Mouse (Mus musculus): Measurements from ENCODE around the gene Arhgap10.

The Arhgap10 gene

DNA sequence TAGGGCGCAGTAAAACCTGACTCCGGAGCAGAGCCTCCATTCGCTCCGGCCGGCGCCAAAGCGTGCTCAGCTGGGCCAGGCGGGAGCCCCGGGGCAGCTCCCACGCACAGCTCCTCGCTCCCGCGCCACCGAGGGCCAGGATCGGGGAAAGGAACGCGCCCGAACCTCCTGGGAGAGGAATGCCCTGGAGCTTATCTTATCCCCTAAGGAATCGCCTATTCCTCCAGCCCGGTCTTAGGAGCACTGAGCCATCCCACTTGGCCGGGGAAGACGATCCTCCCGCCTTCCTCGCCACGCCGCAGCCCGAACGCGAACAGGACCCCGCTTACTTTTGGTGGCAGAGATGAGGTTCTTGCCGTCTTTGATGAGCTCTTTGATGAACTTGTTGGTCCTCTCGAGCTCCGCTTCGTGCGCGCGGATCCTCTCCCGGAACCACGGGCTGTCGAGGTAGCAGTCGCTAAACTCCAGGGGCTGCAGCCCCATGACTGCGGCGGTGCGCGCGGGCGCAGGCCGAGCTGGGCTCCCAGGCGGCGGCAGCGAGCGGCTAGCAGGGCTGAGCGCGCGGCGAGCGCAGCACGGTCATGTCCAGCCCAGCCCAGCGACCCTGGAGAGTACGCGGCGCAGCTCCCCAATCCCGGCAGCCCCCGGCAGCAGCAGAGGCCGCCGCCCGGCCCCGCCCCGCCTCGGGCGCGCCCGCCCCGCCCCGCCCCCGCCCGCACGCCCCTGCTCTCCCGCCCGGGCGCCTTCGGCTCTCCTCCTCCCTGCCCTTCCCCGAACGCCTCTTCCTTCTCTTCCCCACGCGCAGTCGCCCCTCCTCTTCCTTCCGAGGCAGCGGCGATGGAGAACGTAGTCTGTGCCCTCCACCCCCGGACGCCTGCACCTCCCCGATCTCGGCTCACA is at the start of gene Arhgap10:
Gene Arhgap10 (minus strand): TSS at position 653 of the 900 bp plus-strand sequence.
- DNase-seq (ENCODE audit: low spot score in 2 of 2) = peak in 1 of 2 experiments; percentile 47

DNA sequence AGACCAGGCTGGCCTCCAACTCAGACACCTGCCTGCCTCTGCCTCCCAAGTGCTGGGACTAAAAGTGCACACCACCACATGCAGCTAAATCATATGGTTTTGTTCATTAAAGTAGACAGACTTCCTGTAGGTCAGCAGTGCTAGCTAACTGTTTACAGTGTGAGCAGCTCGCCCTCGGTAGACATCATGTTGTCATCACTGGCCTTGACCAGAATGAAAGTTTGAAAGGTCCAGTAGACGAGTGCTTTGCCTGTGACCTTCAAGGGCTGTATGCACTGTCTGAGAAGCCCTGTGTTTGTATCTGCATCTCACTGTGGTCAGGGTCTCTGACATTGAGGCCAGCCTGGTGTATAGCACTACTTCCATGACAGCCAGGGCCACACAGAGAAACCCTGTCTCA is 43.7 kb upstream of the Arhgap10 start:
- DNase-seq (ENCODE audit: low spot score in 2 of 2) = no peak

DNA sequence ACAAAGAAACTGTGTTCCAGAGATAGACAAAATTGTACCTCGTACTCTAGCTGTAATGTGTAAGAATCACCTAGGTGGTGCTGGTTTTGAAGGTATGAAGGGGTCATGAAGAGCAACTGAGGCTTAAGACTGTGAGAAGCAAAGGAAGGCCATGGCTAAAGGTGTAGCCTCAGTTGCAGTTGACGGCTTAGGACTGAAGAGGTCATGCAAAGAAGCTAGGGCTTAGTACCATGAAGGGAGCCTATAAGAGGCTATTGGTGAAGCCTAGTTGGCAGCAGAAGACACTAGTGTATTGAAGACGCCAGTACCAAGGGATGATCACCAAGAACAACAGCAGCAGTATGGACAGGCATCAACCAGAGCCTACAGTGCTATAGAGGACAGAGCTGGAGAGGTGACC is 34.7 kb upstream of the Arhgap10 start:
- DNase-seq (ENCODE audit: low spot score in 2 of 2) = no peak

DNA sequence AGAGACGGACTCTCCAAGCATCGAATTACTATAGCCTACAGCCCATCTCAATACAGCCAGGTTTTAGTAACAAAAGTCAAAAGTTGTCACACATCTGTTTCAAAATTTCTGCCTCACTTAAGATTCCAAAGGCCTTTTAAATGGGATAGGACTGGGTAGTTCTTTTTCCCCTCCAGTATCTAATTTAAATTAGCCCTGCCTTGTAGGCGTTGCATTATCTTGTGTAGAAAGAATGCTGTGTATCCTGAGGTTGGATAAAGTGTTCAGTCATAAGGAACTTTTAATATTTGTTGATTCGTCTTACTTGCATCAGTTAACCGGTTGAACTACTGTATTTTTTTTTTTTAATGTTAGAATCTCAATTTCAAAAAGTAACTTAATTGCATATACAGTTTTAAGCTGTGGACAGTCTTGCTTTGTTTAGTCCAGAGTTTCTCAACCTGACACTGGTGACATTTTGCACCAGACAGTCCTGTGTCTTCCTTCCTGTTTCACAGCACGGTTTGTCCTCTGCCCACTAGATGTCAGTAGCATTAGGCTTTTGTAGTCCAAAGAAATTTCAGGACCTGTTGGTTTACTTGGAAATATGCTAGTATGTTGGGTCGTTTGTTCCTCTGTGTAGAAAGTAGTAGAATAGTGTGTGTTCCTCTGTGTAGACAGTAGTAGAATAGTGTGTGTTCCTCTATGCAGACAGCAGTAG is 32.3 kb upstream of the Arhgap10 start:
- DNase-seq (ENCODE audit: low spot score in 2 of 2) = peak in 1 of 2 experiments; percentile 23

DNA sequence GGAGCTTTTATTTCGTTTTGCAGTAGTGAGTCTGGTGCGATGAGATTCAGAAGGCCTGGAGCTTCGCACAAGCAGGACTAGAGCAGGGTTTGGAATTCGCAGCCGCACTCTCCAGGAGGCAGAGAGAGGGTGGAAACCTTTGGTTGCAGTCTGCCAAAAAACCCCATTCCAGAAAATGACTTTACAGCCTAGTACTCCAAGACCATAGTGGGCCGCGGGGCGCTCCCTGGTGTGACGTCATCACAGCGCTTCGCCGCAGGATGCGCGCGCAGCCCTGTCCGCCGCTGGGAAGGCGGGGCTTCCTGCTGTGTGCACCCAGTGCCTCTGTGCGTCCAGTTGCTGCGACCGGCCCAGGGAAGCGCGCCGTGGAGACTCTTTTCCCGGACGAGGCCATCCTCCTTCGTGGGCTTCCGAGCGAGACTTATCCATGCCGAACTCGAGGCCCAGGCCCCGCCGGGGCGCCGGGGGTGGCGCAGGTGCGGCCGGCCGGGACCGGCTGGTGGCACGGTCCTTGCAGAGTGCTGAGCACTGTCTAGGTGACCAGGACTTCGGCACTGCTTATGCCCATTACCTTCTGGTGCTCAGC is 31.5 kb upstream of the Arhgap10 start, which contains the start of gene Prmt9:
Gene Prmt9 (plus strand): TSS at position 277 of the 586 bp plus-strand sequence.
- peak; percentile 81 to 93 for DNase-seq (ENCODE audit: low spot score in 2 of 2)

DNA sequence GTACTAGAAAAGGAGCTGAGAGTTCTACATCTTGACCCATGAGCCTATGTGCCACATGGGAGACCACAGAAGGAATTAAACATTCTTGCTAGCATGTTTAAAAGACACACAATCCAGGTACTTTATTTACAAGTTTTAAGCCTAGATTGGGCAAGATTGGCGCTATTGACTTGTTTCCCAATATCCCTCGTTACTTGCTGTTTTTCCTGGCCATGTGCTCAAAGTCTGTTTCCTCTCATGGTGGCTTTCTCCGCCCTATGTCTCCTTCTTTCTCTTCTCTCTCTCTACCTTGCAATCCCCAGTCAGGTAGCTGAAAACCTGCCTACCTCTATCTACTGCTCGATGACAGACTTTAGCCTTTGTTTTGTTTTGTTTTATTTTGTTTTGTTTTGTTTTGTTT is 27.9 kb upstream of the Arhgap10 start:
- DNase-seq (ENCODE audit: low spot score in 2 of 2) = no peak

DNA sequence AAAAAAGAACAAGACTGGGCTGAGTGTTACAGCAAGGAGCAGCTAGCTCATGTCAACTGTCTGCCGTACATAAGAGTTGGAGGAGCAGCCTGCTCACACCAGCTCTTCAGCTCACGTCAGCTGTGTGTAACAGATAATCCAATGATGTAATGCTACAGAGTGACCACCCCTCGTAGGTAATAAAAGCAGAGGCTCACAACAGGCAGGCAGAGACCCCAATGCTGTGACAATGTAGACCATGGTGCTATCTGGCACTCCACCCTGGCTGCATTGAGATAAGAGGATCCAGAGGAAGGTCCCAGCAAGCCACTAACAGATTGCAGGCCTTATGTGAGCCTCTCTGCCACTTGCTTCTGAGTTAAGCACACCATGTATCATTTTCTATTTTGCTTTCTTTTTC is 26.7 kb upstream of the Arhgap10 start:
- DNase-seq (ENCODE audit: low spot score in 2 of 2) = no peak

DNA sequence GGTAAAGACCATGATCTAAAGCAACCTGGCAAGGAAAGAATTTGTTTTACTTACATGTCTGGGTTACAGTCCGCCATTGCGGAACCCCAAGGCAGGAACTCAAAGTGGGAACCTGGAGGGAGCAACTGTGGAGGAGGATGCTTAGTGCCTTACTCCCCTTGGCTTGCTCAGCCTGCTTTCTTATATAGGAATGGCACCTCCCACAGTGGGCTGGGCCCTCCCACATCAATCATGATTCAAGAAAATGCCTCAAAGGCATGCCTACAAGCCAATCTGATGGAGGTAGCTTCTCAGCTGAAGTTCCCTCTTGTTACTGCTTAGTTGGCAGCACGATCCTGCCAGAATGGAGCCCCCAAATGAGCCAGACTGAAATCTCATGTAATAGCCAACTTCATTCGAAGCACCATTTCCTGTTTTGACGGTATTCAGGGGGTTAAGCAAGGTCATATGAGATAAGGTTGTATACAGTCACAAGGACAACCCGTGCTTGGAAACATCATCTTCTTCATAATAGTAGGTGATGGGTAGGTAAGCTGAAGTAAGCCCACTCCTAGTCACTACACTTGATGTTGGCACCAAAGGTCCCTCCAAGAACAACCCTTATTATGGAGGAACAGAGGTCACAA is 25.5 kb upstream of the Arhgap10 start:
- no peak for DNase-seq (ENCODE audit: low spot score in 2 of 2)

DNA sequence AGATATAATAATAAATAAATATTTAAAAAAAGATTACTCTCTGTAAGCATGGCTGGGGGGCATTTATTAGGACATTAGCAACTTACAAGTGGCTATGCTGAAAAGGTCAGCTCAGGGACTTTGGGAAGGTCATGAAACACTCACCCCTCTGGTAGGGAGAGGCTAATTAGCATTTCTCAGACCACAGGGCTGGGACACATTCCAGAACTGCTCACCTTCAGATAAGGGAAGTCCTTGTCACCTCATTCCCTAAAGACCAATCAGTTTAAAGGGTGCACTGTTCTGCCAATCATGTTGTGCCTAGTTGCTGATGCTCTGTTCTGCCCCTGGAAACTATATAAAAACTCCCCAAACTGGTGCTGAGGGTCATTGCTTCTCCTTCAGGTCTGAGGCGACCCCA is 20.5 kb upstream of the Arhgap10 start:
- DNase-seq (ENCODE audit: low spot score in 2 of 2) = no peak

DNA sequence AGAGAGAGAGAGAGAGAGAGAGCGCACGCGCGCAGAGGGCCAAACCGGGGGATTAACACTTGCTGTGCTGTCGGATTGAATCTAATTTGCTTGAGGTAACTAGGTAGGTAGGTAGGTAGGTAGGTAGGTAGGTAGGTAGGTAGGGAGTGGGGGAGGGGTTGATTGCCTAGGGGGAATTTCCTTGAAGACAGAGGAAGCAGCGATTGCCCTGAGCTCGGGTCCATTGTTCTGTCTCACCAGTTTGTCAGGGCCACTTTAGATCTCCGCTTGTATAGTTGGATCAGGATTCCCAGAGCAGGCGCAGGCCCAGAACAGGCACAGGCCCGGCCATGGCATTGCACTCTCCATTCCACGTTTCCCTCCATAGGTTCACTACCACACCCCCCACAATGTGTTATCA is 19.1 kb upstream of the Arhgap10 start:
- DNase-seq (ENCODE audit: low spot score in 2 of 2) = no peak

DNA sequence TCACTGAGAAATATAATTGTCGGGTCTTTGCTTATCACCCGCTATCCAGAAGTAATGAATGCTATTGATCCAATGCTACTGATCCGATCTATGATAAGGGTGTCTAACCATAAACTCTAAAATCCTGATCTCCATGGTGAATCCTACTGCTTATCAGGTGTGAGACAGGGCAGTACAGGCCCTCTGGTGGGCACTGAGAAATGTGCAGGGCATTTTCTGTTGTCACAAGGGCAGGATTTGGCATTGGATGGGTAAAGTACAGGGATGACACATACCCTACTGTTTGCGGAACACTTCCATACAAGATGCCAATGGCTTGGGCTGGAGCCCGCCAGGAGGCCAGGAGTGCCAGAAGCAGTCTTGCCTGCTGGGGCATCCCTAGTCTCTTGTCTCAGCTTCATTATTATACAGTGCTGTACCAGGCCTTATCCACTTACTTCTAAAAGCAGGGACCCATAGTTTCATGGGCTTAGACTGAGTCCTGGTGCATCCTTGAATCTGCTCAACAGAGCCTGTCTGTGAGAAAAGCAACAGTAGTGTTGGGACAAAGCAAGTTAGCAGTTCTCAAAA is 17.4 kb upstream of the Arhgap10 start:
- DNase-seq (ENCODE audit: low spot score in 2 of 2) = peak in 1 of 2 experiments; percentile 57

DNA sequence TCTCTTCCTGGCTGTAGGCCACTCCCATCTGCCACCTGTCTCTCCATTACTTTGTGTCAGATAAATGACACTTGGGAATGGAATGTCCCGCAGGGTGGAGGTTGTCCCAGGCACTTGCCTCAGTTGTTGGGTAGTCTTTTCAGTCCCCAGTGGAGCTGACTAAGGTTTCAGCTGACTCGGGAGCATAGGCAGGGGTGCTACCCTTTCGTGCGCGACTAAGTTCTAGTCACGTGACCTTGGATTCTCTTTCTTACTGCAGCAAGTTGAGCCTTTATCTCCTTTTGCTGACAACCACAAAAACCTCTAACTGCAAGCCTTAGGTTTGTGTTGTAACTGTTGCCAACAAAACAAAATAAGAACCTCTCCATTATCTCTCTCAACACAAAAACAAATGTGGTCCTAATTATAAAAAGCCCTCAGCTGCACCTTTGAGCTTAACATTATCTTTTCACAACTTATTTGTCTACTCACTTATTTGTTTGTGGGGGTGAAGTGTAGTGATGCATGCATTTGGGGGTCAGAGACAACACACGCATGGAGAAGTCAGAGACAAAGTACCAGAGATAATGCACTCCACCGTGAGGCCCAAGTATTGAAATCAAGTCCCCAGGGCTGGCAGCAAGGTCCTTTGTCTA is 16.7 kb upstream of the Arhgap10 start:
- DNase-seq (ENCODE audit: low spot score in 2 of 2) = no peak

DNA sequence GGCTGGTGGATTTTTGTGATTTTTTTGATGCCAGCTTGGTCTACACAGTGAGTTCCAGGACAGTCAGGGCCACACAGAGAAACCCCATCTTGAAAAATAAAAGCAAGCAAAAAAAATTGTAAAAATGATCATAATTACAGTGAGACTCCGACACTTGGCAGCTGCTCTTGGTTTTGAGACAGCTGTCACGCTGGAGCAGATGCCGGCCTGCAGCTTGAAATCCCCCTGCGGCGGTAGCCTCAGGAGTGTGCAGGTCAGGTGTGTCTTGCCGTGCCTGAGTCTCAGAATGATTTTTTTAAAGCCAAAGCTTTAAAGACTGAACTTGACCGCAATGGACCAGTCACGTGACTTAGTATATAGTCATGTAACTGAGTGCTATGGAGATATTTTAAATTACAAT is 8.4 kb upstream of the Arhgap10 start:
- no peak for DNase-seq (ENCODE audit: low spot score in 2 of 2)

DNA sequence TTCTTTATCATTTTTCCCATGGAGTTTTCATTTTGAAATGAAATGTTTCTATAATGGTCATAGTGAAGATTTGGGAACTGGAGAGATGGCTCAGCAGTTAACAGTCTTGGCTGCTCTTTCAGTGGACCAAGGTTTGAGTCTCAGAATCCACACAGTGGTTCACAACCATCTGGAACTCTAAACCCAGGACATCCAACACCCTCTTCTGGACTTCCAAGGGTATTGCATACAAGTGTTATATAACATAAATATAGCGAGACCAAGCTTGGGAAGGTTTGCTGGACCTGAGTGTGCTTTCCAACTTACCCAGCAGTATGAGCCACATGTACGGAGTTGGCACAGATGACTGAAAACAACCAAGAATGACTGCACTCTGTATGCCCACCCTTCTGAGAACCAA is 7.2 kb upstream of the Arhgap10 start:
- DNase-seq (ENCODE audit: low spot score in 2 of 2) = no peak

DNA sequence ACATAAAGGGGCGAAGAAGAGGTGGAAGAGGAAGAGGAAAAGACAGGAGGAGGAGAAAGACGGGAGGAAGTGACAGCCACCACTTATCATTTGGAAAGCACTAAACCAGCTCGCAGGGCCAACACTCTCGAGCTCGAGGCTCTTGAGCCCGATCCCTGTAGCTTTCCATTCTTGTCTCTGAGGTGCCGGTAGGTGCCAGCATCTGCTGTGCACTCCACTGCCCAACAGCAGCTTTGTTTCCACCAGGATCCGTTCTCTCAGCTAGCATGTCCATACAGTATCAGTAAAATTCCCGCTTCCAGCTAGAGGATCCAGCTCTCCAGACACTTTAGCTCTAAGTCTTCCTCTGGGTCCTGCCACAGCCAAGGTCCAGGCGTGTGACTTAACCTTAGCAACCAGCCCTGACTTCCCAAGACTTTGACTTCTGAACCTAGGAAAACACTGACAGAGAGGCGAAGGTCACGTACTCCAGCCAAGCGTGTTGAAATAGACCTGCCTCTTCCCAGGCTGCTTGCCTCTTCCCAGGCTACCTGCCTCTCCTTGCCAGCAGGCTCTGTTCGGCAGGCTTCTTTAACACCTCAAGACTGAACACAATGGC is 6.4 kb upstream of the Arhgap10 start:
- no peak for DNase-seq (ENCODE audit: low spot score in 2 of 2)

DNA sequence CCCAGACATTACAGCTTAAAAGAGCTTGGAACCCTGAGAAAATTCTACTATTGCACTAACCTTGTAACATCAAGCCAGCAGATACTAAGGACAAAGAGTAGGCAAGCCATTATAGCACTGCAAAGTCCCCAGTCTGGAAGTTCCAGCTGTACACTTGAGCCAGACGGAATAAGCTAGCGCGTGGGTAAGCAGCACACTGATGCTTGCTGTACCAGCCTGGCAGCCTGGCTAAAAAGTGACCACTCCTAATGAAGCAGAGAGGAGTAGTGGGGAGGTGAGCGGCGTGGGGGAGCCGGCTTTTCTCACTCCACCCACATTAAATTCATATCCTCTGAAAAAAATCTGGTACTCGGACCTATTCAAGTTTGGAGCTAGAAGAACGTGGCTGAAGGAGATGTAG is 5.2 kb upstream of the Arhgap10 start:
- DNase-seq (ENCODE audit: low spot score in 2 of 2) = no peak

DNA sequence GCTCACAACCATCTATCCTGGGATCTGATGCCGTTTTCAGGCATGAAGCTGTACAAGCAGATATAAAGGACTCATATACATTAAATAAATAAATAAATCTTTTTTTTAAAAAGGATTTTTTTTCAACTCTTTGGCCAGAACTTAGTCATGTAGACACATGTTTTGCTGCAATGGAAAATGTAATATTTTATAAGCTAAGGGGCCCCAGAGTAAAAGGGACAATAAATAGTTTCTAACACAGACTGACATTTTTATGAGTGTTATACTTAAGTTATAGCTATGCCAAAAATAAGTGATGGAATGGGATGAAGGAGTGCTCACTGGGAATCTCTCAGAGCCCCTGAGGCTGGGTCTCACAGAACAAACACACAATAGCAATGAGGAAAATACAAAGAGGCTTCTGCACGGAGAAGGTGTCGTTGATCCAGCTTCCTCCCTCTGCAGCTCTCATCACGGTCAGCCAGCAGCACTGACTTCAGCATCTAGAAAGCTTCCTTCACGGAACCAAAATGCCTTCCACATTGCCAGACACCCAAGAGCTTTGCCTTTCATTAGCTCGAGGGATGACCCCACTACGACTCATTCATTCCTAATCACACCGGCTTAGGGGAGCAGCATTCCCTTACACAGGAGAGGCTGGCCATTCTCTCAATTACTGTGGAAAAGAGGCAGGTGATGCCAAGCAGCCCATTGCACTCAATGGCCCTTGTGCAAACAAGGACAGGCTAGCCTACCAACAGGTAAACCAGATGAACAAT is 3.5 kb upstream of the Arhgap10 start:
- no peak for DNase-seq (ENCODE audit: low spot score in 2 of 2)

DNA sequence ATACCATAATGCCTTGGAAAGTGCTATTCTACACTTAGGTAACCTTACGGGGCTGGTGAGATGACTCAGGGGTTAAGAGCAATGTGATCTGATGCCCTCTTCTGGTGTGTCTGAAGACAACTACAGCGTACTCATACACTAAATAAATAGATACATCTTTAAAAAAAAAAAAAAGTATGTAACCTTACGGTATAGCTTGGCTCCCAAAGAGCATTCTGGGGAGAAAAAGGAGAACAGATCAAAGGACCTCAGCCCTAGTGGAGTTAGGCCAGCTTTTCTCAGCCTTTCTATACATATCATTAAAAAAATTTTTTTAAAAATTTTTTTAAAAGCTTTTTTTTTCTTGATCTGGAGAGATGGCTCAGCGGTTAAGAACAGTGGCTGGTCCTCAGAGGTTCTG is 2.8 kb upstream of the Arhgap10 start:
- no peak for DNase-seq (ENCODE audit: low spot score in 2 of 2)

DNA sequence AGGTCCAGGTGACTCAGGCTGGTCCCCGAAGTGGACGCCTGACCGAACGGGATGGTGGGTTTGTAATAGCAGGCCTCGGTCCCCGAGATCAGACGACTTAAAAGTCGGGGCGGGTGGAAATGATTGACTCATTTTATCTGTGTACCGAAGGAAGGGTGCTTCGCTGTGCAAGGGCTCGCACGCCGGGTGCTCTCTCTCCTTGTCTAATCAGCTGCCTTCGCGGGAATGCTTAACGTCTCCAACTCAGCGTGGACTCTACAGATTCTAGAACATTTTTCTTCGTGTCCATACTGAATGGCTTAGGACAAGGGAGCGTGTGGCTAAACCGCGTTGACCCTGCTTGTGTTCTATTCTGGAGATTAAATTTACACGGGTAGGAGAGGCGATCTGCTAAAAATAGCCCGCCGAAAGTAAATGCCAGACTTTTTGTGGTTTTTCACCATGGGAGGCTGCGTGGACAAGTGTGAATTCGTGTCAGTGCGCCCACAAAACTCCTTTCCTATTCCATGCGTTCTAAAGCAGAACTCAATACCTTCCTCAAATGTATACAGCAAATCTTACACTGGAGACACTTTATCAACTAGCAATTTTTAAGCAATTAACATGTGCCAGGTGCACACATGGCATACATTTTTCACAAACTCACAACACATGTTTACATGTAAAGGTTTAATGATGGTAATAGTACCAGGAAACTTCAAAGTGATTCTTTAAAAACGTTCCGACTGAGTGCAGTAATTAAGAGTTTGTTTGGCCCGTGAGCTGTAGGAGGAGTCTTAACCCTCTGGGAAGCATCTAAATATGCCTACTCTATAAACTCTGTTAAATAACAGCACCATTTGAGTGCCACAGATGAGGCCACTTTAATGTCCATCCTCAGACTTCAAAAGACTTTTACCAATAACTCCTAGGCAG is 705 bp upstream of the Arhgap10 start:
- DNase-seq (ENCODE audit: low spot score in 2 of 2) = peak; percentile 35 to 69
